Mouse (Mus musculus): Measurements from ENCODE around the gene Dok3.

The Dok3 gene

GRCm38 (mm10) chr13:55510332-55510667 lies 18.8 kb downstream of the Dok3 start:
- no peak for DNase-seq (ENCODE audit: inconsistent age in 2 of 2, low spot score in 1 of 2)

- DNase-seq (ENCODE audit: inconsistent age in 2 of 2, low spot score in 1 of 2), result no peak
Observed at GRCm38 (mm10) chr13:55508531-55508930, 20.6 kb downstream of the Dok3 start.

DNA sequence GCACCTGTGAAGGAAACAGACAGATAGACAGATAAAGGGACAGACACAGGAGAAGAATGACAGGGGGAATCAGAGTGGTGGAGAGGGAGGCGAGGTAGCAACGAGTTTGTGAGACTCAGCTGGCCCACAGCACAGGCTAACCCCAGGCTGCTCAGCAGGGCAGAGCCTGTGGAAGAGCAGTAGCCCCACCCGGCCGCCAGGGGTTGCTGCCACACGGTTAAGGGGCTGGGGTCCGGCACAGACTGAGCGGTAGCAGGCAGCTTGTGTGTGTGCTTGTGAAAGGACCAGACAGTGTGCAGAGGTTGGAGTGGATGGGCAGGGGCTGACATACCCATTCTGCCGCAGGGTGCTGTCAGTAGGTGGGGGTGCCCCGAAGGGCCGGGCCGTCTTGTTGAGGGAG lies 21.2 kb downstream of the Dok3 start:
- no peak for DNase-seq (ENCODE audit: inconsistent age in 2 of 2, low spot score in 1 of 2)

- DNase-seq (ENCODE audit: inconsistent age in 2 of 2, low spot score in 1 of 2), result peak in 1 of 2 experiments; percentile 54
Observed at GRCm38 (mm10) chr13:55506697-55507096, 22.4 kb downstream of the Dok3 start.

- DNase-seq (ENCODE audit: inconsistent age in 2 of 2, low spot score in 1 of 2), result no peak
Observed at GRCm38 (mm10) chr13:55505810-55506209, 23.3 kb downstream of the Dok3 start.

DNA sequence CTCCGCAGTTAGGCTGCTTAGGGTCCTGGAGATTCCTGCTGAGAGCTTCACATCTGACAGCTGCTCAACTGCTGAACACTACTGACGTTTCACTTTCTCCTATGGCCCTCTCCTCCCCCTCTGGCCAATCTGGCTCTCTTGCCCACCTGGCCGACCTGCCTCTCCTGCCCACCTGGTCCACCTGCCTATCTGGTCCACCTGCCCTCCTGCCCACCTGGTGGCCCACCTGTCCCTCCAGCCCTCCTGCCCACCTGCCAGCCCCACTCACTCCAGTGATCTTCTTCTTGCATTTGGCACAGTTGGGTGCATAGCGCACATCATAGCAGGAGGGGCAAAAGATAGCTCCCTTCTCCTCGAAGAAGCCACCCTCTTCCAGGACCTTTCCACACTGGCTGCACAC lies 24.7 kb downstream of the Dok3 start:
- no peak for DNase-seq (ENCODE audit: inconsistent age in 2 of 2, low spot score in 1 of 2)

- DNase-seq (ENCODE audit: inconsistent age in 2 of 2, low spot score in 1 of 2), result no peak
Observed at GRCm38 (mm10) chr13:55502405-55502804, 26.7 kb downstream of the Dok3 start.

- DNase-seq (ENCODE audit: inconsistent age in 2 of 2, low spot score in 1 of 2), result no peak
Observed at GRCm38 (mm10) chr13:55500575-55500974, 28.5 kb downstream of the Dok3 start.

- no peak for DNase-seq (ENCODE audit: inconsistent age in 2 of 2, low spot score in 1 of 2)
Observed at GRCm38 (mm10) chr13:55498906-55499305, 30.2 kb downstream of the Dok3 start.

DNA sequence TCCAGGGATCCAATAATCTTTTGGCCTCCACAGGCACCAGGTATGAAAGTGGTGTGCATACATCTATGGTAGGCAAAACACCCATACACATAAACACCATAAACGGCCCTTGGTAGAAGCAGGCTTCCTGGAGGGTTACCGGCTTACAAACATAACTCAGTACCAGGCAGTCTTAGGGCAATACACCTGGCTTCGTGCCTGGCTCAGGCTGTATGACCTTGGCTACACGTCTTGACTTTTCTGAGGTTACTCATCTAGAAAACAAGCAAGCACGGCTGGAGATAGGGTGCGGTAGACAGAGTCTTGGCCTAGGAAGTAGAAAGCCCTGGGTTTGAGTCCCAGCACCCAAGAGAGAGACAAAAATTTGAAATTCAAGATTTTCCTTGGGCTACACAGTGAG lies 32.4 kb downstream of the Dok3 start:
- DNase-seq (ENCODE audit: inconsistent age in 2 of 2, low spot score in 1 of 2), result peak in 1 of 2 experiments; percentile 70

DNA sequence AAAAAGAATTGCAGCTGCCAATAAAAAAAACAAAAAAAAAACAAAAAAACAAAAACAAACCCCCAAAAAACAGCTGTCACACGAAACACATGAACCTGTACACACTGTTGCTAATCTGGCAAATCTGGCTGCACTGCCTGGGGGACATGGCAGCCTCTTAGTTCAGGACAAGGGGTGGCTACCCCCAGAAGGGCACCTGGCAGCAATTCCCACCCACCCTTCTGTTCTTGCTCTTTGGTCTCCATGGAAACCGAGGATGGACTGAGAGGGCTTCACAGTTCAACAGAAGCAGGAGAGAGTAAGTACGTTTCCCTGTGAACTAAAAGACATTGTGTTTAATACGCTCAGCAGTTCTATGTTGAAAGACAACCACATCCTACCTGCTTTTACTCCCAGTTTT lies 33.4 kb downstream of the Dok3 start:
- no peak for DNase-seq (ENCODE audit: inconsistent age in 2 of 2, low spot score in 1 of 2)

GRCm38 (mm10) chr13:55494883-55495621 lies 34.0 kb downstream of the Dok3 start:
- peak in 1 of 2 experiments; percentile 80 for DNase-seq (ENCODE audit: inconsistent age in 2 of 2, low spot score in 1 of 2)

- DNase-seq (ENCODE audit: inconsistent age in 2 of 2, low spot score in 1 of 2), result no peak
Observed at GRCm38 (mm10) chr13:55494257-55494656, 34.8 kb downstream of the Dok3 start.

GRCm38 (mm10) chr13:55487578-55488498 lies 41.3 kb downstream of the Dok3 start, which contains the start of gene Dbn1:
Gene Dbn1 (minus strand): TSS chr13:55488111.
- DNase-seq (ENCODE audit: inconsistent age in 2 of 2, low spot score in 1 of 2), result peak; percentile 51 to 73

DNA sequence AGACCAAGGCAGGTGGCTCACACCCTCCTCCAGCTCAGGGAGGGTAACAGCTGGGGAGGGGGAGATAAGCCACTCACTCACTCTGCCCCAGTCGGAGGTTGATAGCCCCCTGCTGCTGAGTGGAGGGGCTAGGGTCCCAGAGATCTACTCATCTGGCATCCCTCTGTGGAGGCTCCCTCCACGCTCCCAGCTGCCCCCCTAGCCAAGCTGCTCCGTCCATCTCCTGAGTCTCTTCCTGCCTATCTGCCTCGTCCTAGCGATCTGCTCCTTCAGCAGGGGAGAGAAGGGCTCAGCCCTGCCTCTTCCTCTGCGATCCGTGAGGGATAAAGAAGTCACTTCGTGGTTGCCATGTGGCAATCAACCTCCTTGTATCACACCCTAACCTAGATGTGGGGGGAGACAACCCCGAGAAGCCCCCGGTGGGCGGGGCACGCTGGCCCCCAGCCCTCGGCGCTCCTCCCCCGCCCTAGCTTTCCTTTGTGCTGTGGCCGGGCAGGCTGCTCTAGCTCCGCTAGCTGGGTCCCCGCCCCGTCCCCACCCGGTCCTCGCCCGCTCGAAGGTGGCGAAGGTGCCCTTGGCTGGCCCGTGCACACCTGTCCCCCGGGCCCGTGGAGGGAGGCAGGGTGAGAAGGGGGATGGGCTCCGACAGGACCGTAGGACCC lies 42.0 kb downstream of the Dok3 start:
- DNase-seq (ENCODE audit: inconsistent age in 2 of 2, low spot score in 1 of 2), result peak in 1 of 2 experiments; percentile 72

DNA sequence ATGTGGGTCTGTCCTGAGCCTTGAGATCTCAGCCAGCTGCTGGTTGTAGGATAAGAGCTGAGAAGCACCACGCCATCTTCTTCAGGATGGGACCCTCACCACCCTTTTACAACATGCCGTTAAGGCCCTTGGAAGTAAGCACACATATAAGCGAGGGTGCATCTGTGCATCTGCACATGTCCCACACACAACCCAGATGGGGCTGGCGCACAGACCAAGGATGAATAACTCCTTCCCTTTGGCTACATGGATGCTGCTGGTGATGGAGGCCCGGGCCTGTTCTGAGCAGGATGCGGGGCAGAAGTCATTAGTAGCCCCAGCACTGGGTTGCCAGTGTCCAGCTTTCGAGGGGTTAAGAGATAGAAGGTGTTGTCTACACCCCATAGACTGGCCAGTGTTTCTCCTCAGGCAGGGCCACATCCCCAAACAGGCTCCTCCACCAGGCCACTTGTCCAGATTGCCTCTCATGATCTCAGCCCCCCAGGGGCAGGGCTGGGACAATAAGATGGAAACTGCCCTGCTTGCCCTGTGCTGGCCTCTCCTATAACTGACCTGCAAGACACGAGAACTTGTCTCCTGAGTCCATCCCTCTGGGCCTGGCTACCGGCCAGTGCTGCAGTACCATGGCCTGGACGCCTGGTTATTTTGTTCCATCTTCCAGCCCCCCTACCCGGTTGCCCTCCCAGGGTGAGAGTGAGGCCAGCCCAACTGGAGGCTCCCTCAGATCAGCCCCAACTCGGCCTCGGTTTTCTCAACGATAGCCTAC lies 42.9 kb downstream of the Dok3 start:
- peak in 1 of 2 experiments; percentile 47 for DNase-seq (ENCODE audit: inconsistent age in 2 of 2, low spot score in 1 of 2)

GRCm38 (mm10) chr13:55484520-55485088 lies 44.5 kb downstream of the Dok3 start:
- no peak for DNase-seq (ENCODE audit: inconsistent age in 2 of 2, low spot score in 1 of 2)

DNA sequence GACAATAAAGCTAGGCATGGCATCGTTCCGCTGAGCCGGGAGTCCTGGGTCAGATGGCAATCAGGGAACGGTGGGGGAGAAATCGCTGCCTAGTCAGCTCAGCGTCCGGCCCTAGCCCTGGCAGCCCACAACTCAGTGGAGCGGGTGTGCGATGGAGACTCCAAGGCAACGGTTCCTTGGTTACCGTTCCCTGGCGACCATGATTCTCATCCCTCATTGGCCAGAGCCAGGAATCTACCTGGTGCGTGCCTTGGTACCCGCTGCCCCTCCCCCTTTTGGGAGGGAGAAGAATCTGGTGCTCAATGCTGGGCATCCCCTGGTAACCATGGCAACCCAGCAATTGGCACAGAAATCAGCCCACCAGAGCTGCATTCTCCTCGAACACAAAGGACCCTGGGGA lies 45.5 kb downstream of the Dok3 start:
- no peak for DNase-seq (ENCODE audit: inconsistent age in 2 of 2, low spot score in 1 of 2)

DNA sequence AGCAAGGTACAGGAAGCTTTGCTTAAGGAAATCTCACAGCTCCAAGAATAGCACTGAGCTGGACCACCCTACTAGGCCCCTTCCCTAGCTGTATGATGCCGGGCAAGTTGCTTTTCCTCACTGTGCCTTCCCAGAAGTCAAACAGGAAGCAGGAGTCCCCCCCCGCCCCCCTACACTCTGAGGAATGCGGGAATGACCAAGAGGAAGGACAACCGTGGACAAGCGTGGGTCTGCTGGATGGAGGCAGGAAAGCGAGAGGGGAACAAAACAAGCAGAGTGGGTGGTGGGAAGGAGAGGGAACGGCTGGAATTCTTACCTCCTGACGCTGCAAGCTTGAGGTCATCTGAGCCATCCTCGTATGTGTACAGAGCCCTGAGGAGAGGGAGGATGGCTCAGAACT lies 46.0 kb downstream of the Dok3 start:
- DNase-seq (ENCODE audit: inconsistent age in 2 of 2, low spot score in 1 of 2), result no peak

DNA sequence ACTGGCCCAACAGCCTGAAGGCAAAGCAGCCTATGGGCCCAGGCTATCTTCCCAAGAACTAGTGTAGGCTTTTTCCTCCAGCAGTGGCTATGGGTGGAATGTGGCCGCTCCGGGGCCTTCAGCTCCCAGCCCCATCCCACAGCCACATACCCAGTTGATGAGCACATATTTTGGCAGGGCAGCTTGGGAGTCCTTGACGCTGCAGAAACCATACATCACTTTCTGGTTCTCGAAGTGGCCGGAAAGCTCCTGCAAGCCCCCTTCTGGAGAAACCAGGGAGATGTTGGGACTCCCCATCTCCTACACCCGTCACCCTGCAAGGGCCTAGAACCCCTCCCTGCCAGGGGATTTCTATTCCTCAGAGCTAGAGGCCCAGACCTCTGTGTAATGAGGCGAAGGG lies 46.6 kb downstream of the Dok3 start:
- peak; percentile 75 to 85 for DNase-seq (ENCODE audit: inconsistent age in 2 of 2, low spot score in 1 of 2)
